Mouse (Mus musculus) lung, adult 2 months (tissue): ENCODE measurements around the gene Mcee. TPM values are rescaled to one million over a fixed set of nuclear protein-coding genes. Genes with fewer than 3 reads are reported as not detected.

Source experiments
- DNase-seq: peaks from one replicate; pipeline ENCODE4 v3.0.0; 2022
- H3K4me1 ChIP-seq: fragments of 200-500 bp; 2 replicates; pipeline ENCODE4 v1.6.1; 2011; ENCODE audit warnings: low read length; ENCODE audit not compliant: control insufficient read depth, insufficient read depth
- H3K4me3 ChIP-seq: fragments of 200-500 bp; replicated peaks from 2 replicates; pipeline ENCODE3; 2011; ENCODE audit warnings: low read depth, mild to moderate bottlenecking, control low read depth, low read length; ENCODE audit errors: extremely low read depth
- CTCF ChIP-seq: fragments of 200-500 bp; IDR thresholded peaks from 2 replicates; pipeline ENCODE4 v1.5.1; 2011; ENCODE audit warnings: mild to moderate bottlenecking, low read length, control low read depth; ENCODE audit not compliant: insufficient read depth
- POLR2A ChIP-seq: fragments of 200-500 bp; IDR thresholded peaks from 2 replicates; pipeline ENCODE4 v1.6.1; 2011; ENCODE audit warnings: low read depth, mild to moderate bottlenecking, control low read depth, low read length, borderline replicate concordance; ENCODE audit errors: extremely low read depth
- WGBS: fragments of 180-500 bp; shearing (Covaris S2); methylation state at CpG from one replicate; pipeline ENCODE4 v1.1.7; 2018; 5-methylcytosine and 5-hydroxymethylcytosine counted together
- polyA plus RNA-seq: library from polyadenylated mRNA; depleted of rRNA; stranded (reverse); fragments of >200 nt; gene quantifications from 2 replicates; pipeline ENCODE4 v1.2.3, GENCODE M21; 2012; rRNA removed

The Mcee gene
- polyA plus RNA-seq, 1 experiment, result 21.0 TPM

GRCm38 (mm10) chr7:64424861-64425260 is 32.5 kb downstream of the Mcee start:
- no peaks in the 10 kb centered on the region for H3K4me1 ChIP-seq
- WGBS, result 63% methylated on average over 5 of the region's 5 CpGs
- no peak for DNase-seq
- no peak overlapping the region for H3K4me3 ChIP-seq
- TF ChIP-seq POLR2A, result no peak
- TF ChIP-seq CTCF, result no peak

DNA sequence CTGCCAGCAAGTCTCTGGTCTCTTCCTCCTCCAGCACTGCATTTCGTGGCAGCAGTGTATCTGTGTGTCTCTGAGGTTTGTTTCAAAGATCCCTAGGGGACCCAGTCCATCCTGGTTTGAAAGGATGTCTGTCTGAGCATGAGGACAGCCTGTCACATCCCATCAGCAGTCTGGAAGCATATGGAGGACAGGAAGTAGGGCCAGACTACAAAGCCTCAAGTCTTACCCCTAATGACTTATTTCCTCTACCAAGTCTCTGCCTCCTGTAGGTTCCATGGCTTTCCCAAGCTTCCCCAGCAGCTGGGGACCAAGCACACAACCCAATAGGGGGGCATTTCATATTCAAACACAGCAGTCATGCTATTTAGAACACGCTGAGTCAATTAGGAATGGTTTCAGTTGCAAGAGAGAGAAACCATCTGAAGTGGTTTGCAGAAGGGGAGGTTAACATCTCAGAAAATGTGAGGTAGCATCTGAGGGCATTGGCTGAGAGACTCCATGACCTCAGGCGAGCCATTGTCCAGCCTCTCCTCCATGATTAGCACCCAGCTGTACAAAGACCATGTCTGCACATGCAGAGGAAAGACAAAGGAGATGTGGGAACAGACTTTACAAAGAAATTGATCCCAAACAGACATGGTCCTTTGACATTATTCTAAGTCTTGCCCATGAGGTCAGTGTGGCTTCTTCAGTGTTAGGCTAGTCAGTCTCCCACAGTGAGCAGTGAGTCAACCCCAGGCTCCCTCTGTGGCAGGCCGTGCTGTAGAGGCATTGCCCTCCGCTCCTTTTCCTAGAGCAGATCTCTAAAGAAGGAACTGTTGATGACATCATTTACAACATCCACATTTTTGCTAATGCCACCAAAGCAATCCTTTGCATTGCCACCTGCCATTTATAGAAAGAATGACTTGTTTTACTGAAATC is 47.5 kb downstream of the Mcee start:
- Histone ChIP-seq H3K4me1 (no peaks in the 10 kb centered on the region), H3K4me3 (no peak overlapping the region)
- 69% methylated on average over 5 of the region's 5 CpGs for WGBS
- DNase-seq, result no peak
- TF ChIP-seq POLR2A, result no peak
- TF ChIP-seq CTCF, result no peak

- 75% methylated on average over 8 of the region's 8 CpGs for WGBS
- DNase-seq, result no peak
Measured at GRCm38 (mm10) chr7:64440519-64440918, 48.1 kb downstream of the Mcee start.

DNA sequence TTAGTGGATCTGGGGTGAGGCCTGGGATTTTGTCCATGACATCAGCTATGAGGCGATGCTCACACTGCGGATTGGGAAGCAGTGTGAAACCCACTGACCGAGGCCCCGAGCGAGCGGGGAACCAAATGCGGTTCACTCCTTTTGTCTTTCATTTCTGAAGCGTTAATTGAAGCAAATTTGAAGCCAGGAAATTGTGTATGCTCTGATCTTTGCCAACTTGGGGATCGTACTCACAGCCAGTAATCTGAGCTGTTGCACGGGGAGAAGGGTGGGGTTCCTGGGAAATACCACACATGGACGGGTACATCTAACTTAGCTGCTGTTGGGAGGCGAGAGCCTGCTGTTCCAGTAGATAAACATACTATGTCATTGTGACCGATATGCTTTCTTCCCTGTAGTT is 58.2 kb downstream of the Mcee start:
- WGBS, result 83% methylated on average over 13 of the region's 13 CpGs
- DNase-seq, result no peak
- H3K4me1 ChIP-seq, result no peaks in the 10 kb centered on the region
- no peak overlapping the region for H3K4me3 ChIP-seq
- TF ChIP-seq CTCF (no peak), POLR2A (no peak)

More at GRCm38 (mm10) chr7:64440519-64440918, 48.1 kb downstream of the Mcee start:
- Histone ChIP-seq H3K4me1 (no peaks in the 10 kb centered on the region), H3K4me3 (no peak overlapping the region)
- TF ChIP-seq CTCF (no peak), POLR2A (no peak)

DNA sequence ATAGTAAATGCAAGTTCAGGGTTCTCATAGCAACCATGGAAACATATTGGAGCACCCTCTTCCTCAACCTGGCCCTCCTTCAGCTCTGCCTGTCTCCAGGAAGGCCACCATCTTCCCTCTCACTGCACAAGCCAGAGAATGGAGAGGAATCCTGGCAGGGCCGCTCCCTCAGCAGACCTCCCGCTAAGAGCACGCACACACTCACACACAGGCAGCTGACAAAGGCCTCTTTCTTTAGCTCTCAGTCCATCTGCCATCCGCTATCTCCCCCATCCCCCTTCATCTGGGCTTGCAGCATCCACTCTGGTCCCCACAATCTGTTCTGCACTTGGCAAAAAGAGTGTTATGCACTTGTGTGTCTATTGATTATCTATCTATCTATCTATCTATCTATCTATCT is 59.0 kb downstream of the Mcee start:
- Histone ChIP-seq H3K4me1 (no peaks in the 10 kb centered on the region), H3K4me3 (no peak overlapping the region)
- DNase-seq, result no peak
- TF ChIP-seq POLR2A, result no peak
- TF ChIP-seq CTCF, result no peak
- WGBS, result 76% methylated on average over 4 of the region's 4 CpGs

- WGBS, result 66% methylated on average over 5 of the region's 5 CpGs
Measured at GRCm38 (mm10) chr7:64451861-64452382, 59.5 kb downstream of the Mcee start.

GRCm38 (mm10) chr7:64452471-64453222 is 60.2 kb downstream of the Mcee start:
- Histone ChIP-seq H3K4me3 (no peak overlapping the region), H3K4me1 (no peaks in the 10 kb centered on the region)
- WGBS, result 64% methylated on average over 4 of the region's 4 CpGs
- no peak for TF ChIP-seq CTCF
- TF ChIP-seq POLR2A, result no peak
- no peak for DNase-seq

More at GRCm38 (mm10) chr7:64451861-64452382, 59.5 kb downstream of the Mcee start:
- Histone ChIP-seq H3K4me1 (no peaks in the 10 kb centered on the region), H3K4me3 (no peak overlapping the region)
- no peak for TF ChIP-seq POLR2A
- no peak for DNase-seq

GRCm38 (mm10) chr7:64456176-64456575 is 63.8 kb downstream of the Mcee start:
- DNase-seq, result no peak
- Histone ChIP-seq H3K4me1 (no peaks in the 10 kb centered on the region), H3K4me3 (no peak overlapping the region)
- 78% methylated on average over 4 of the region's 4 CpGs for WGBS
- TF ChIP-seq POLR2A (no peak), CTCF (no peak)

DNA sequence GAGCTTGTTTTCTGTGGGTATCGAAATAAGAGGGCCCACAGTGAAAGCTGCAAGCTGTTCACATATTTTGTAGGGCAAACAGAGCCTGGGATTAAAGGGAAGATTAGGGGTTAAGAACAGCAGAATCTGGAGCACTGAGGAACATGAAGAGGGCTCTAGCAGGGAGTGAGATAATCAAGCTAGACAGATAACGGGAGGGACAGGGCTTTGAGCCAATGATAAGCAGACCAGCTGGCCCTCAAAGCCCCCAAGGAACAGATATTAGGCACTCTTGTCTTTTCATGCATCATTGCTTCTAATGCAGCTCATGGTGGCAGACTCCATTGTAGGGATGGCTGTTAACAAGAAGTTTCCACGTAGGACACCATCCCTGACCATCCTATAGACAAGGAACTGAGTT is 64.3 kb downstream of the Mcee start:
- WGBS, result 71% methylated on average over 3 of the region's 3 CpGs
- H3K4me3 ChIP-seq, result no peak overlapping the region
- TF ChIP-seq POLR2A (no peak), CTCF (no peak)

DNA sequence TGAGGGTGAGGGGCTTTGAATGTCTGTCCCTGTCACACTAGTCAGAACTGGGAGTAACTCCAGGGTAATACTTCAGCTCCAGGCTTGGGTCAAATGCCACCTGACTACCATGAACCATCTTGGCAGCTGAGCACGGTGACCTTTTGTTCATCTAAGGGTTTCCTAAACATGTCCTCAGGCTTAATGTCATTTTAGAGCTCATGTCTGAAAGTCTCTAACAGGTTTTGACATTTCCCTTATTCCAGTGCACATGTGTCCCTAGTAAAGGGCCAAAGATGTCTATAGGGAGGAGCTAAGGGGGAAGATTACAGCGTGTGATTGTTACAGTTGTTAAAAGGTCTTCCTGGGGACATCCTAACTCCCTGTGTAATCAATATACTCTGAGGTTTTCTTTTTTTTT is 65.4 kb downstream of the Mcee start:
- no peak for DNase-seq
- Histone ChIP-seq H3K4me1 (no peaks in the 10 kb centered on the region), H3K4me3 (no peak overlapping the region)
- WGBS, result 86% methylated on average over 2 of the region's 2 CpGs
- TF ChIP-seq CTCF (no peak), POLR2A (no peak)

More for the DNA sequence above, 64.3 kb downstream of the Mcee start:
- no peak for DNase-seq
- H3K4me1 ChIP-seq, result no peaks in the 10 kb centered on the region

Other genes starting within 250 kb of the Mcee start
- gene Trpm1, start 238.8 kb upstream of the Mcee start, polyA plus RNA-seq, result 0.22 and 0.41 TPM in 2 replicates
- gene Mtmr10, start 105.0 kb upstream of the Mcee start, polyA plus RNA-seq, result 10.9 and 13.9 TPM in 2 replicates
- 2.7 and 3.8 TPM in 2 replicates for gene Fan1, start 18.5 kb upstream of the Mcee start, polyA plus RNA-seq
- gene Mphosph10, start 339 bp upstream of the Mcee start, polyA plus RNA-seq, result 0.51 and 1.3 TPM in 2 replicates
- 1.3 and 1.8 TPM in 2 replicates for gene Apba2, start 109.1 kb downstream of the Mcee start, polyA plus RNA-seq